Mouse (Mus musculus): ENCODE measurements at regions not wholly inside any gene's neighbourhood (a gene's known extent, or its start where the extent isn't known, plus 50 kb on each side); places are given as distances from the start of the nearest gene placed in this dataset.

DNA sequence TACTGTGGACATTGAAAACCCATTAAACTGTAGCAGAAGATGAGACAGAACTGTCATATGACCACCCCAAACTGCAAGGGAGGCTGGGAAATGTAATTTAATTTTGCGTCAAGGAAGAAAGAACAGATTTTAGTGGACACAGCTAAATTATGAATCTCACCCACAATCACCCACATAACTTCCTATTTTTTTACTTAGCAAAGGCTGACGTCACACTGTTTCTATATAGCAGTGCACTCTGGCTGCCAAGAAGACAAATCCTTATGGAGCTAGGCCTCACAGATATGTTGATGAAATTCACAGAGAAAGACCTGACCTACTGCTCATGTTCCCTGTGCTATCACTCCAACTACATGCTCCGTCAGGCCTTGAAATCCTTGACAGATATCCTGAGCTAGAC lies 118.5 kb upstream of the Lmo4 start:
- DNase-seq, result no peak

DNA sequence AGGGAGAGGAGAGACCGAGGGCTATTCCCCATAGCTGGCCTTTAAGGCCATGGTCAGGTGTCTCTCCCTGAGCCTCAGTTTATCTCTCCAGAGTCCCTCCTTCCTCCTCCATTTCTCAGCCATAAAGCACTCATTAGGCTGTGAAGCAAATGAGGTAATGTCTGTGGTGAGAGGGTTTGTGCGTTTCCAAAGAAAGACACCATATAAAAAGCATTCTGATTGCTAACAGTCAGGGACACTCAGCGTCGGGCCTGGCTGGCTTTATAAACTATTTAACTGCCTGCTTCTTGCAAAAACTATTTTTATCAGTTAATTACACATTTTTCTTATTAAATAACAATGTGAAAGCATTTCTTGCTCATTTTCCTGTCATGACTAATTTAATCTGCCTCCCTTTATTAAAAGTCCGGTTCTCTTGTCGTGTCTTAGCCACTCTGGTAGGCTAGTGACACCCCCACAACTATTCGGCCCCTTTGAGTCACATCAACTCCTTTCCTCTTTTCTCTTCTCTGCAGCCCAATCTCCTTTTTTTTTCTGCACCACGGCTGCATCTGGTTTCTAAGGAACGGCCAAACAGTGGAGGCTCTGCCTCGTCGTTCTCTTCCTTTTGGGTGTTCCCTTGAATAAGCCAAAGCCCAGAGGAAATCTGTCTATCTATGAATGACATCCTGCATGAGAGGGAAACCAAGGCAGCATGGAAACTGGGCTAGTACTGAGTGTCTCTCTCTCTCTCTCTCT lies 114.6 kb upstream of the Lmo4 start:
- no peak for DNase-seq

DNA sequence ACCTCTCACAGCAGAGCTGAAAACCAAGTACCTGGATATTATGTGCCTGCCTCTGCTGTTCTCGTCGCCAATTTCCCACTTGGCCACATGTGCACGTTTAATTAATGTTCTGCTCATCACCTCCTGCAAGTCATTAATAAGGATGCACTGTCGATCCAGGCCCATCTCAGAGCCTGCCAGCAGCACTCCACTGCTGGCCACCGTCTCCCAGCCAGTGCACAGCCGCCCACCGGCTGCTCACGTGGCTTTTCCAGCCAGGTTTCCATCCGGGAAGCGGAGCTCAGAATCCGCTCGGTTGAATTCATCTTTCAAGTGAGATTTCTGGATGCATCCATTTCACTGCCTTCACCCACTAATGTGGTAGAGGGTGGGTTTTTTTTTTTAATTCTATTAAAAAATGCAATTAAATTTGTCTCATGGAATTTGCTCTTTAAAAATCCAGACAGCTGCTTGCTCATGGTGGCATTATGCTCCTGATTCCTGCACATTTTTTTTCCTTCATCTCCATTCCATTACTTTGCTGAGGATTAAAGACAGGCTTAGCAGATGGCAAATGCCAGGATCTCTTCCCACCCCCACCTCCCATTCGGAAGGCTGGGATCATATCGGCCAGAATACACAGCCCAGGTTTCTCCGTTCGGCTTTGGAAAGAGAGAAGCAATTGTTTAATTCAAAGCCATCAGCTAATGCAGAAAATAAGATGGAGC lies 113.9 kb upstream of the Lmo4 start:
- DNase-seq, result no peak

DNA sequence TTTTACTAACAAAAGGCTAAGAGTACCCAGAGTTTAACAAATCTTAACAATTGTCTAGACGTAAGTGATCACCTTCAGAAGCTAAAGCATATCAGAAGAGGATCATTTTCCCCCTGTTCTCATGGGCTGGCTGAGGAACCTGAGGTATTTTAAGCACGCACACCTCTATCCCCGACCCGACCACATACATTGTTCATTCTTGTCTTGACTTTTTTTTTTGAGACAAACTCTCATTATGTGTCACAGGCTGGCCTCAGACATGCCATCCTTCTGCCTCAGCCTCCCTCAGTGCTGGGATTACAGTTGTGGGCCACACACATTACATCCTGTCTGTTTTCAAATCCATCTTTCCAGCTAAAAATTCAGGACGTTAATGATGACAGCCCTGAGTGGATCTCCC lies 105.7 kb upstream of the Lmo4 start:
- no peak for DNase-seq

DNA sequence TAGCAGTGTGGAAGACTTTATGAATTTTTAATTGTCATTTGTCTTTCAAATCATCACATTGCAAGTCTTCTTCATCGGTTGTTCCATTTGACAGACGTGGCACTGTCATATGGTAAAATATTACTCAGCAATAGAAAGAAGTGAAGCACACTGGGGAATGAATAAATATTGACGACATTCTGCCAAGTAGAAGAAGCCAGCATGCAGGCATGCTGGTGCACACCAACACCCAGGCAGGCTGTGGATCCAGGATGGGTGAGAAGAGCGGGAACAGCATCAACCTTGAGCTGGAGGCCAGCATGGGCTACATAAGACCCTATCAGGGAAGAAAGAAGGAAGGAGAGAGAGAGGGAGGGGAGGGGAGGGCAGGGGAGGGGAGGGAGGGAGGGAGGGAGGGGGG lies 103.6 kb upstream of the Lmo4 start:
- DNase-seq, result no peak

DNA sequence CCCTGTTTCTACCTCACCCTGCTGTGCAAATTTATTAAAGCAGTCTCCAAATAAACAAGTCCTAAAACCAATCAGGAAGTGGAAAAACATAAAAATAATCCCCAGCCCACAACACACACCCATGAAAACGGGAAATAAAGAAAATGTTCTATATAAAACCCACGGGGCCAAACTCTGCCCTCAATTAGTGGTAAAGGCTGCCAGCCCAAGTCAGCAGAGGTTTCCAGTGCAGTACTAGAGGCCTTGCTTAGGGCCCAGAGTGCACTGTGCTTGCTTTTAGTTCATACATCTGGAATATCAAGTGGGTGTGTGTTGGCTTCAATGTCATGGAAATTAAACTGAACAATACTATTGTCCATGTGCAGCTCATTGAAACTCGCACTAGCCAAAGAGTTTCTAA lies 102.5 kb upstream of the Lmo4 start:
- DNase-seq, result no peak

DNA sequence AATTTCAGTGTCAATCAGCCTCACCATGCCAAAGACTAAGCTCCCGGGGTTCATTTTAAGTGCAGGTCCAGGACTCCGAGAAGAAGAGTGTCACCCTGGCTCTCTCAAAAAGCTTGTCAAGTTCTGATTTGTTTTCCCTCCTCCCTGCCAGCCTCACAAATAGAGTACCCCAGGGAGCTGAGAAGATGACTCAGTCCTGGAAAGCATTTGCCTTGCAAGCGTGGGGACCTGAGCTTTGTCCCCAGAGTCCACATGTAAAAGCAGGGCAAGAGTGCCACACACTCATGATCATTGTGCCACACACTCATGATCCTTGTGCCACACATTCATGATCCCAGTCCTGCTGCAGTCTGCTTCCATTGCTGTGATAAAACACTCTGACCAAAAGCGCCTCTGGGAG lies 100.4 kb upstream of the Lmo4 start:
- DNase-seq, result no peak

DNA sequence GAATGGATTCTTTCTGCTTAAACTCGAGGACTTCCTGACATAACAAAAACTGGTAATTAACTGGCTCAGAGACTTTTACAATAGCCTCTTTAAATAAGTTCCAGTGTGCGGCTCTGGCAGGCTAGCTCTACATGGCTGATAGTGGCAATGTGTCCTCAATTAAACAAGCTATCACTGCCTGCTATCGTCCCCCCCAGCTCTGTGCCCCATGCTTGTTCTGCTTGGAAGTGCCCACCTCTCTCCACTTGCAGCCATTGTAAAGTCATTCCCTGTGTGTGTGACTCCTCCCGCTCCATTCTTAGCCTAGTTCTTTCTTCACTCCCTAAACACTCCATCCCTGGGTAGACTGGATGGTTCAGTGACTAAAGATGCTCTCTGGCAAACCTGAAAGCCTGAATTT lies 99.9 kb upstream of the Lmo4 start:
- DNase-seq, result no peak

DNA sequence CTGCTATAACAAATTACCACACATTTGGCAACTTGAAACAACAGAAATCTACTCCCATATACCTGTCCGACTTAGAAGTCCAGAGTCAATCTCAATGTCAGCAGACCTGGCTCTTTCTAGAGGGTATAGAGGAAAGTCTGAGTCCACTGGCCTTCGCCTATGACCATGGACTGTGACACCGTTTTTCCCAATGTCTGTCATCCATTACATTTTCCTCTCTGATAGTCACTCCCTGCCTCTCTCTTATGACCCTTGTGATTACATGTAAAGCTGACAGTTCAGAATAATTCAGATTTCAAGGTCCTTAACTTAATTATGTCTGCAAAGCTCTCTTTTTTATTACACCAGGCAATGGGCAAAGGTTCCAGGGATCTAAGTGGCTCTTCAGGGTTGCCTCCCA lies 97.6 kb upstream of the Lmo4 start:
- DNase-seq, result no peak

DNA sequence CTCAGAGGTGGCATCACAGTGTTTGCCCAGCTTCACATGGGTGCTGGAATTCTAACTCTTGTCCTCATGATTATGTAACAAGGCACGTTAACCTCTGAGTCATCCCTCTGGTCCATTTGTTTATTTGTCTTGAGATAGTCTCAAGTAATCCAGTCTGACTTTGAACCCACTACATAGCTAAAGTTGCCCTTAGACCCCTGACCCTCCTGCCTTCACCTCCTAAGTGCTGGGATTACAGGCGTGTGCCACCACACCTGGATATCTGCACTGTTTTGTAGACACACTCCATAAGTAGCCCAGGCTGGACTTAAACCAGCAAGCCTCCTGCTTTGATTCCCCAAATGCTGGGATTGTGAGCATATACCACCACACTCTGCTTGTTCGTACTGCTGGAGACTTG lies 96.0 kb upstream of the Lmo4 start:
- DNase-seq, result no peak

DNA sequence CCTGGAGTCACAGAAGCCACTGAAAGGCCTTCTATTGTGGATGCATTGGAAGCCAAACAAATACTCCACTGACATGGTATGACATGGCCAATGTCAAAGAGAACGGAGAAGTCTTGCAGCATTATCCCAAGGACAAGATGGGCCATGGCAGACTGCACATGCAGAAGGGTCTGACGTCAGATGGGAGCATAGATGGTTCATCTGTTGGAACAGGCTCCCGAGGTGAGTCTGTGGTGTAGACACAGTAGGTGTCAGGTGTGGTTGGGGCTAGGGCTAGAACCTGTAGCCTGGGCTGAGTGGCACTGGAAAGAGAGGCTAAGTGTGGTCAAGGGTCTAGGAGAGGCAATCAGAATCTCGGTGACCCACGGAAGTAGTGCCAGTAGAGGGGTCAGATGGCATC lies 94.2 kb upstream of the Lmo4 start:
- DNase-seq, result no peak

DNA sequence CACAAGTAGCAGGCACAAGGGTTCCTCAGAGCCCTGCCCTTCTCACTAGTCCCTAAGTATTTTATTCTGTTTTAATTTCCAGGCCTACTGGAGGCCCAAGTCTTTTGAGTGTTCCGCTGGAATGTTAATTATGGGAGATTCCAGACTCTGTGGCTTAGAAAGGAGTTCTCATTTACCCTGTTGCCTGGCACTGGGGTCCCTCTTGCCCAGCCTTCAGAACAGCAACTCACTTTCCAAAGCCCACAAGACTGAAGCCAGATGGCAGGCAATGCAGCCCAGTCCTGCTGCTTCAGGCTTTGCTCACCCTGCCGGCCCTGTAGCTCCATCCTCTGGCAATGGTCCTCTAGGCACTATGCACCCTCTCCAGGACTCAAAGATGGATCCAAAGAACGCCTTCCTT lies 84.5 kb upstream of the Lmo4 start:
- DNase-seq, result no peak

DNA sequence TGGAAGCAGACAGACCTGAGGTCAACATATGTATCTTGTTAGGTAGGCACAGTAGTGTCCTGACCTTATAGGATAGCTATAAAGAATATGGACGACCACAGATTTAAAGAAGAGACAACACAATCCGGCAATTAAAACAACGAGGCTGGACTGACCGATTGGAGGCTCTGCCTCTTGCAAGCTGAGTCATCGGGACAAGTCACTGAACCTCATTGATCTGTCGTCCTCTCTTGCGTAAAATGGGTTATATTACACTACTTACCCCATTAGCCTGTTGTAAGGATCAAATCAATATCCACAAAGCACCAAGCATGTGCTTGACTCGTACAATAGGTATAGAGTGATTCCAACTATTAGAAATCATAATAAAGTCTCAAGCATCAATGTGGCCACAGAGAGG lies 81.1 kb upstream of the Lmo4 start:
- DNase-seq, result no peak

DNA sequence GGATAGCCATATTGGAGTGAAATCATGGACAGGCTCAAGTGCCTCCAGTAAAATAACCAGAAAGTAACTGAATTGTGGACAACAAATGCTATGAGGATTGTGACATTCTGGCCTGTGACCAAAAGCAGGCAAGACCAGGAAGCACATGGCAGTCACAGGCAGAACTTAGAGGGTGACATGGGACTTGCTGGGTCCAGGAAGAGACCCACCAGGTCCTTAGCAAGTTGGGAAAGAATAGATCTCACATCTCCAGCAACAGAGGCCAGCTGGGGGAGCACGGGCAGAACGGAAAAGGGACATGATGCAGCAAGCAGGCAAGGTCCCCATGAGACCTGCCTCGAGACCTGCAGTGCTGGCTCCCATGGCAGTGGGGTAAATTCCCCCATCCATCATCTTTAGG lies 79.3 kb upstream of the Lmo4 start:
- no peak for DNase-seq

DNA sequence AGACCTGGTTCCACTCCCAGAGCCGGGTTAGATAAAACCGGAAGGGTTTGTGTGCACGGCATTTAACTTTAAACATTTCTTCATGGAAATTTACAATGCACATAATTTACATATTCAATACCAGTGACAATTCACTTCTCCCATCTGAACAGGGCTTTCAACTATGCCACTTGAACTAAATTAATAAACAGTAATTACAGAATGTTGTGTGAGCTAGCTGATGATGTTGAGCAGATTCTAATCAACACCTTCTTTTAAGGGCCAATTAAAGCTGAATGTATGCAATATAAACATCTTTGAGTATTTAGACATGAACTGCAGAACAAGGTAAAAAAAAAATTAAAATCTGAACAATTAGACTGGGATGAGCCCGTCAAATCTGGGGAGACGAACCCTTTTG lies 68.1 kb upstream of the Lmo4 start:
- no peak for DNase-seq

DNA sequence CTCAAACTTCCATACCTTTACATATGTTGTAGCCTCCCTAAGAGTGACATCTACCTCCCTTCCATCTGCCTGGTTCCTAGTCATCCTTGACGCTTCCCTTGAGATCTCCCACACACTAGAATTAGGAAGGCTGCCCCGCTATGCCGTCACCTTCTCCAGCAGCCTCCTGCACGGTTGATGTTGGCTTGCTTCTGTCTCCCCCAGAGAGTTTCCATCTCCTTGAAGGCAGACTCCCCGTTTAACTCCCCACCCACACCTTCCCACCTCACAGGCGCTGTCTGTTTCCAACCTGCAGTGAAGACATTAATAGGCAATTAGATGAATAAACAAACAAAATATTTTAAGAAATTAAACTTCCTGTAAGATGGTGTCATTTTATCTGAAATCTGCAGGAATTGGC lies 65.2 kb upstream of the Lmo4 start:
- DNase-seq, result no peak

DNA sequence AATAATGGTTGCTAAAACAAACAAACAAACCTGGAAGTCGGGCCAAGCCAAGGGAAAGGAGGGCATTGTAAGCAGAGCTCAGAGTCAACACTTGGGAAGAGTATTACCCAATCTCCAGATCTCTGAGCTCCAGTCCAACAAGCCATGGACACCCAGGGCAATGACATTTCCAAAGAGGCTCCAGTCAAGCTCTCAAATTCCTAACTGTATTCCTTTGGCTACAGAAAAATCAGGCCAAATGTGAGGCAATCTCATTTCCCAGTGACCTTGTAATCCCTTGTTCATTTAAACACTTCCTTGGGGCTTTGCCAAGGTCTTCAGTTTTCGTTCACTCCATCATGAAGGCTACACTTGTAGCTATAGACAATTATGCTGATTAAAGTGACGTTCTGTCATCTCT lies 59.5 kb upstream of the Lmo4 start:
- no peak for DNase-seq

DNA sequence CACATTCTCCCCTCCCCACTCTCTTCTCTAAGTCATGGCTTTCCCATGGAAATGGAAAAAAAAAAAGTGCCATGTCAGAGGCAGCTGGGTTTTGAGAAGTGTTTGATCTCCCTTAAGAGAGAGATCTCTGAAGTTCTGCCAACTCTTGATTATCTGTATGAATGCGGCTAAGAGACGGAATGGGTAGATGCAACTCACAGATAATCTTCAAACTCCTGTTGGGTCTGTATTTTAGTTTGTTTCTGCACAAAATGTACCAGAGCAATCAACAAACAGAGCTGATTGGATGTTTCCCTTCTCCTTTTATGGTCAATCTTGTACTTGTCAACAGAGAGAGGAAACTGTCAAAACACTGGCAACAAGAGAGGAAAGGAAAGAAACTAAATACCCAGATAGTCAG lies 55.9 kb upstream of the Lmo4 start:
- no peak for DNase-seq

DNA sequence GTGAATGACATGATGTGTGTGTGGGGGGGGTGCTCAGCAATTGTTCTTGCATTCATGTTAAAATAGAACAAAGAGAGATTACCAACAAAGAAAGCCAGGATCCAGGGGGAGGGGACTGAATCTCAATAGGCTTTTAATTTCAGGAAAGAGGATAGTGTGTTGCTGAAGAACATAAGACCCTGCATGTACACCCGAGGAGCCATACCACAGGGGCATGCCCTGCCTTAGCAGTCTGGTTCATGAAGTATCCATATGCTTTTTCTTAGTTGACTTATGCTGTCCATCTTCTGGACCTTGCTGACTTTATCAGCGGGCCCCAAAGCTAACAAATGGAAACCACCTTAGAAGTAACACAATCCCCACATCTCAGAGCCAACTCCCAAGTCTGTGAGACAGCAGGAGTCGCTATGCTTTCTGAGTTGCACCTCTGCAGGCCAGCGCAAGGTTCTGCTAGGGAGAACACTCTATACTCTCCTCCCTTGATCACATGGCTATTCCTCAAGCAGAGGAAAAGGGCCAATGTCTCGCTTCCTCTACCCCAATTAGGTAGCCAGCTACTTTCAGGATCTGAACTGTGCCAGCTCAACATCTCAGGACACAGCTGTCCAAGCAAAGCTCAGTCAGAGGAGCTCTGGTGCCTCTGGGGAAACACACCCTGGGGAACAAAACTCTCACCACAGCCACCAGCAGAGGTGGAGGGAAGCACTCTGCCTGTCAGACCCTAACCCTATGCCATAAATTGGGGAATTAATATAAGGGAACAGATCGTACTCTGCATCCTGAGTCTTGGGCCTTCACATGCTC lies 52.9 kb upstream of the Lmo4 start:
- DNase-seq, result no peak

DNA sequence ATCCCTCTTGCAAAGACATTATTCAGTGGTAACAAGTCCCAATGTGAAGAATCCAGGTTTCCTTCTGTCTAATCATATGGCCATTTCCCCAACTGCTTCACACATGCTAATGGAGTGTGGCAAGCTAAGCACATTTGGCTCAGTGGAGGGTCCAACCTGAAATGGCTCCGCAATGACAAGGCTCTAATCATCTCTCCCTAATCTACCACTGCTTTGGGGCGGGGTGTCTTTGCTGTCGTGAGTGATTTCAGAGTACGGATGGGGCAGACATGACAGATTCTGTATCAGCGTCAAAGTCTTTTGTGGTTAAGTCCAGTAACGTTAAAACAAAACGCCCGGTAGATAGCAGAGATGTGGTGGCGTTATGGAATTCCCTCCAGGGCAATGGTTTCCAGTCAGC lies 52.2 kb upstream of the Lmo4 start:
- no peak for DNase-seq

DNA sequence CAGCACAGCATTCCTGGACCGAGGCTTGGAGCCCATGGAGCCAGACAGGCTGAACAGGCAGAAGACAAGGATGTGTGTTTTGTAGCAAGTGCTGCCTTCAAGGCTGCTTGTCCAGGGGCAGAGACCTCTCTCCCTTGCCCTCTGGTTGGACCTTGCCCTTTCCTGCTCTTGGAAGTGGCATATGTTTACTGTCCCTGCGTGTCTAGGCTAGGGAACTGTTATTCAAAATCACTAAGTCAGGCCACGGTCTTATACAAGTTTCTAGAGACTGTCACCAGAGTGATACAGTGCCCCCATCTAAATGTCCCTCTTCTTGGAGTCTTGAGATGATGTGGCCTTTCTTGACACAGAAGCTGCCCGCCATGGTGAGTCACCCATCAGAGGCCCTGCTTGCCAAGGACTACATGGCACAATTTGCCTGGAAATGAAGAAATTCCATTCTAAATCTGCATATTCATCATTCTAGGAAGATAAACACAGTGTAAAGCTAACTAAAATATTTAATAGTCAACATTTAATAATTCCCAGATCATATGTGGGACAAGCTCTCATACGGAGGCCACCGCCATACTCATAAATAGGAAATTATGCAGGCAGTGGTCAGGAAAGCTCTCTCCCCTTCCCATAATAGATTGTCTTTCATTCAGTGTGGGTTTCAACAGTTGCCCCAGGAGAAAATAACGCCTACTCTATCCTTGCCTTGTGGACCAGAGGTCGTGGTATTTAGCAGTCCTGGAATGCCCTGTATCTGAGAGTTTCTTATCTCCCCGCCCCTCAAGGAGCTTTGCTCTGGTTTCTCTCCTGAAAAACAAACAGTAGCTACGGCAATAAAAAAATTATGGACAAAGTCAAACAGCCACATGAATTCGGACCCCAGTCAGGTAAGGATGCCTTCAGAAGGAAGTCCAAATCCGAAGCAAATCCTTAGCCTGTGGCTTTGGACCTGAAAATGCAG lies 50.9 kb upstream of the Lmo4 start:
- no peak for DNase-seq

Data from thymus, postnatal 36 days (tissue).